Mouse (Mus musculus): ENCODE results near the gene Pold1.

DNA sequence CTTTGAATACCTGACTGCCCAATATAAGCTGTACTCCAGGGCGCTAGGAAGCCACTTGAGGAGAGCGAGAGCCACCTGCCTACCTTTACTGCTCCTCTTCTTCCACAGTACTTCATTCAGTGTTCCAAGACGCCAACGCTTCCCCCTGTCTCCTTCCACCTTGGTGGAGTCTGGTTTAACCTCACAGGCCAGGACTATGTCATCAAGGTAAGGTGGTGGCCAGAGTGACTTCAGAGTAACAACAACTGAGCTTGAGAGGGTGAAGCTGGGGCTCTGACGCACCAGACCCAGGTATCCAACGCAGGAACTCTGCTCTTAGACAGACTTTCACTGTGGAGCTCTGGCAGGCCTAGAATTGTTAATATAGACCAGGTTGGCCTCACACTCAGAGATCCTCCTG is 37.0 kb upstream of the Pold1 start:
- TF ChIP-seq CTCF (IDR thresholded peaks at IDR 0.05; ENCODE audit: extremely low read depth, insufficient read depth, low read length) (no peak), POLR2A (IDR thresholded peaks at IDR 0.05; ENCODE audit: extremely low read depth, insufficient read depth, low read length) (no peak)

Measured in cortical plate, adult 2 months (tissue).